Mouse (Mus musculus): ENCODE results near the gene Resp18.

Gene Resp18

DNA sequence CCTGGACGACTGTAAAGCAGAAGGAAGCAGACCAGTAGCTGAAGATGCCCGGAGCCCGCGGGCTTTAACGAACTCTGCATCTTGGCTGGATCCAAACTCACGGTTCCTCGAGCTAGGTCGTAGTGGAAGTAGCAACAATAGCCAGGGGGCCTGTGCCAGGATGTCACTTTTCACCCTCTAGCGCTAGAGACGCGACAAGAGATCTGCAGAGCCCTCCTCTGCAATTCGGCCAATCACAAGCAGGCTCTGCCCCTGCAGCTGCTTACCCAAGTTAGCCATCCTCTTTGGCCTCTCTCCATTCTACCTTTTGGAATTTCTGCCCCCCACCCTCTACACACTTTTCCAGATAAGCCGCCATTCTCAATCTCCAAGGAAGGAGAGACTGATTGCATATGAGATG, at the start of gene Resp18:
Gene Resp18 (minus strand): TSS at position 188 of the 400 bp plus-strand sequence.
- DNase-seq (ENCODE audit: low spot score): no peak

DNA sequence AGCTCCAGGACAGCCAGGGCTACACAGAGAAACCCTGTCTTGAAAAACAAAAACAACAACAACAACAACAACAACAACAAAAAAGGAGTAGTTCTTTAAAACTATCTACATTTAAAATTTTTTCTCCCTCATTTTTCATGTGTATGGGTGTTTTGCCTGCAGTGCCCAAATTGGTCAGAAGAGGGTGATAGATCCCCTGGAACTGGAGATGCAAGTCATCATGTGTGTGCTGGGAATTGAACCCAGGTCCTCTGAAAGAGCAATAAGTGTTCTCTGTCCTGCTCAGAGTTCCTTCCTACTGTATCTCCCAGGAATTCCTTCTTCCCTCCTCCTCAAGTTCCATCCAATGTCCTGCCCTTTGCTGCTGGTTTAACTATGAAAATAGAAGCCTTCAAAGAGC, 49.2 kb upstream of the Resp18 start:
- DNase-seq (ENCODE audit: low spot score): no peak

- DNase-seq (ENCODE audit: low spot score): no peak
These were observed 41.0 kb upstream of the Resp18 start for GRCm38 (mm10) chr1:75319166-75319565.

DNA sequence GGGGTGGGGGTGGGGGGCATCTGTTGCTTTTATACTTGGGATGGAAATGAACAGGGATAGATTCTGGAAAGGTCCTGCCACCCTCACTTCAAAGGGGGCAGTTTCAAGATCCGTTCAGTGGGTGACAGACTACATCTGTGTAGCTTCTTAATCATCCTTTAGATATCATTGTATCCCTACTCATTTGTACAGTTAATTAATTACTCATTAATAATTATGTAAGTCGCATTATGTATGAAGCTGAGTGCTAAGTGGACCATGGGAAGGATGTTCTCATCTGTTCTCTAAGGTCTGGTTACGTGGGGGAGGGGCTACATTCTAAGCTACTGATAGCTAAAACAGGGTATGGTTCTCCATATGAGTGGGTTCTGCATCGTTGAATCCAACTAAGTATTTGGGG, 40.5 kb upstream of the Resp18 start:
- no peak for DNase-seq (ENCODE audit: low spot score)

DNA sequence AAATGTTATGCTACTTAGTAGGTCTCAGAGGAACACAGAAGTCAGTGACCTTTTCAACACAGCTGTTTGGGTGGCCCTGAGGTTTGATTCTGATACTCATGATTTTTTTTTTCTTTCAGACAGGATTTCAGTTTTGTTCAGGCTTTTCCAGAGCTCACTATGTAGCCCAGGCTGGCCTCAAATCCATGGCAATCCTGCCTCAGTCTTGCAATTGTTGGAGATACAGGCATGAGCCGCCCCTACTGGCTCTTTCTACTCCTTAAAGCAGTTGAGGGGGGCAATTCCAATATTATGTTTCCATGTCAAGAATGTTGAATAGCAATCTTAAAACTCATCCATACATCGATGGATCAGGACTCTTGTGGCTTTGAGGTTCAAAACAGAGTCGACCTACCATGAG, 40.1 kb upstream of the Resp18 start:
- no peak for DNase-seq (ENCODE audit: low spot score)

- peak; percentile 100 for DNase-seq (ENCODE audit: low spot score)
These were observed 39.3 kb upstream of the Resp18 start, which contains the start of gene Dnpep for GRCm38 (mm10) chr1:75317241-75318201. Dnpep (minus strand) TSS chr1:75317990.

- DNase-seq (ENCODE audit: low spot score): no peak
These were observed 38.6 kb upstream of the Resp18 start for GRCm38 (mm10) chr1:75316861-75317240.

DNA sequence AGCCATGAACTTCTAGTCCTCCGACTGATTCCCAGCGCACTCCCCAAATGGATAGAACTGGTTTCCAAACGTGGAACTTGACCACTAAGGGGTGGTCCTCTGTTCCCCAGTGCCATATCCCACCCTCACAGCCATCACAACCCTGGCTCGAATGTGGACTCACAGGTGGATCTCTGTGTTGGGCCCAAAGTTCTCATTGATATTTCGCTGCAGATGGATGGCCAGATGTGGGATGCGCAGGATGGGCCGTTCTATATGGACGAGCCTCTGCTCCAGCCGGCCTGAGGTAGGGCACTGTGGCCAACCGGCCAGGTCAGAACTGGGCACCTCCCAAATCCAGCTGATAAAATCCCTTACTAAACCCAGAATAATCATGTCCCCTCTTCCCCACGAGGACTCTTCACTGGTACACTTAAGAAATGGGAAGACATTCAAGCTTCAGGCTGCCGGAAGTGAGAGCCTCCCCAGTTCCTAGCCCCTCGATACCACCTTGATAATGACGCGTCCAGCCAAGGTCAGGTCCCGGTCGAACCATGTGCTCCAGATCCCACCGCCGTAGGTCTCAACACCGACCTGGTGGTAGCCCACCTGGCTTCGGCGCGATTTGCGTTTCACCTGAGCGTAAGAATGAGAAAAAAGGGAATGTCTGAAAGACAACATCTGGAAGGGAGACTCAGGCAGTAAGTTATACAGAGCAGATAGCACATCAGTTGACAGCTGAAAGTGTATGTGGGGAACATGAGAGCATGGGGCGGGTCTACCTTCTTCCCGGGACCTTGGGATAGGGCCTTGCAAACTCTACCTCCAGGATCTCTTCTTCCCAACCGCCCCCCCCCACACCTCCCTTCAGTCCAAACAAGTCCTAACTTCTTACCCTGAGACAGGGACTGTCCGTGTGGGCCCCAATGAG, 37.5 kb upstream of the Resp18 start:
- no peak for DNase-seq (ENCODE audit: low spot score)

GRCm38 (mm10) chr1:75315011-75315410, 36.8 kb upstream of the Resp18 start:
- no peak for DNase-seq (ENCODE audit: low spot score)

- no peak for DNase-seq (ENCODE audit: low spot score)
These were observed 33.5 kb upstream of the Resp18 start for GRCm38 (mm10) chr1:75311694-75312093.

GRCm38 (mm10) chr1:75304662-75305061, 26.4 kb upstream of the Resp18 start:
- DNase-seq (ENCODE audit: low spot score): no peak

- no peak for DNase-seq (ENCODE audit: low spot score)
These were observed 16.1 kb upstream of the Resp18 start for GRCm38 (mm10) chr1:75294294-75294693.

GRCm38 (mm10) chr1:75293331-75293701, 15.1 kb upstream of the Resp18 start:
- no peak for DNase-seq (ENCODE audit: low spot score)

DNA sequence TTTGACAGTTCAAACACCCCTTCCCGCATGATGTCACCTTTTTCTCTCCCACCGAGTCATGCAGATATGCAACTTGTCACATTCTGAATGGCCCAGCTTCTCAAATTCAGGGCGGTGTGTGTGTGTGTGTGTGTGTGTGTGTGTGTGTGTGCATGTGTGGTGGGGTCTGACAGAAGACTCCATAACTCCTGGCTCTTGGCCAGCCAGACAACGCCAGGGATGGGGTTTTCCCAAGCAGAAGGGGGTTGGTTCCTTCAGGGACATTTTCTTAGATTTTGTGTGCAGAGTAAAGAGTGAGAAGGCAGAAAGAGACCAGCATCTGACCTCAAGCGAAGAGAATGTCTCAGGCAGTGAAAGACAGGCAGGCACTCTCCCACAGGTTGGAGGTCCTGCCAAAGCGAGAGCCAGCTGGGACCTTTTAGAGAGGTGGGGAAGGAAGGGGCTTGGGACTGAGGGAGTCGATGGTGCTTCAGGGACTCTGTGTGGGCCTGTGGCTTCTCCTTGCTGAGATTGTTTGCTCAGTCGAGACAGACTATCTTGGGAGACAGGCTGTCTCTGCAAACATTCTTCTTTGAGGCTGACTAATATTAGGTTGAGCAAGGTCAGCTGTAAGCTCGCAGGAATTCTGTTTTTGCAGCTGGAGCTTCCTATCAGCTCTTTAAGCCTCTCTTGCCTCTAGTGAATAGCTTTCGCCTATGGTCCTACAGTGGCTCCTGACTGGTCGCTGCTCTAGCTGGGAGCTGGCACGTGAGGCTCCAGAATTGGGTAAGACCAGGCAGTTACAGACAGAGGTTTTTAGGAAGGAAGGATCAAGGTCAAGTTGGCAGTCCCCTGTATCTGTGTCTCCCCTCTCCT, 14.5 kb upstream of the Resp18 start:
- DNase-seq (ENCODE audit: low spot score): no peak

DNA sequence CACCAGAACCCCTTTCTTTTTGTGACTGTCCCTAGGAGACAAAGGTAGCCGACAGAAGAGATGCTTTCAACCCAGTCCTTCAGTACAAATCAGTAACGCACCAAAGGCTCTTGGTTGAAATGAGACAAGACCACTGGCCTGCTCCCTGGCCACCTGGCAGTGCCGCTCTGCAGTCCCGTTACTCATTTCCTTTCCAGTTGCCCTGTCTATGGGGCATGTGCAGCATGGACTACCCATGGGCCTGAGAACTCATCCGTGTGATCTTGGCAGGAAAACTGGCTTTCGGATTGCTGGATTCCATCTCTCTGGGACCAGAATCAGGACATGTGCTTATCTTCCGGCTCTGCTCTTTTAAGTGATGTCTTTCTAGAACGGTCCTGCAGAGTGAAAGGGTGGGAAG, 13.1 kb upstream of the Resp18 start:
- no peak for DNase-seq (ENCODE audit: low spot score)

GRCm38 (mm10) chr1:75290582-75290981, 12.4 kb upstream of the Resp18 start:
- no peak for DNase-seq (ENCODE audit: low spot score)

GRCm38 (mm10) chr1:75289888-75290431, 11.7 kb upstream of the Resp18 start:
- no peak for DNase-seq (ENCODE audit: low spot score)

DNA sequence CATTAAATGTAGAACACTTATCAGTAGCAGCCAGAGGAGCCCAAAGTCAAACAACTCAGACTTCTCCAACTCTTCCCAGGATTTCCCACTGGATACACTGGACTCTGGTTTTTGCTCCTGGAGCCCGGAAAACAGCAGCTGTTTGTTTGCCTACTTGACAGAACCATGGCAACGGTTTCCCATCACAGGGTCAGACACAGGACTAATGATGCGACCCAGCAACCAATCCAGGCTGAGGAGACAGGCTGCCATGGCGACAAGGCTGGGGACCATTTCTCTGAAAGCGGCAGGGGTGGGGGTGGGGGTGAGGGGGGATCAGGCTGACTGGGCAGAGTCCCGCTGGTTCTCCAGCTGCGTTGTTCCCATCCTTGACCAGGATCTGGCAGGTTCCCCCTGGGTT, 11.2 kb upstream of the Resp18 start:
- DNase-seq (ENCODE audit: low spot score): no peak

- DNase-seq (ENCODE audit: low spot score): no peak
These were observed 6.7 kb upstream of the Resp18 start for GRCm38 (mm10) chr1:75284911-75285310.

DNA sequence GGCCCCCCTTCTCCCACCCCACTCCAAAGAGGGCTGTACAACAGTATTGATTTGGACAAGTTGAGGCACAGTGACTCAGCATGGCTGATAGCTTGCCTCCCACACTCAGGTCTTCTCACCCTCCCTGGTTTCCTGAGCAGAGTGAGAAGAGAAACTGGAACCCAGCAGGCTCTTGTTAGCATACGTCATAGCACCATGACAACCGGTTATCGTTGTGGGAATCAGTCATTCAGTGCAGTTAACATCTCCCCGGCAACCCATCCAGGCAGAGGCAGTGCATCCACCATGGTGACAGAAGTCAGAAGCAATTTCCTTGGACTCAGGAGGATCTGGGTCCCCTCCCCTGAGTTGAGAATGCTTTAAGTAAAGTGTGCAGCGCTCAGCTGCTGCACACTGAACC, 4.8 kb upstream of the Resp18 start:
- DNase-seq (ENCODE audit: low spot score): no peak

Data from spleen, adult 12 weeks (tissue).